Mouse (Mus musculus) midbrain, embryonic 16.5 days (tissue): ENCODE results near the gene Stox2. TPM values are rescaled to one million over a fixed set of nuclear protein-coding genes. Genes with fewer than 3 reads are reported as not detected.

ENCODE experiments used
- ATAC-seq: fragments of 200-750 bp; cut with Nextera tagmentation; 2 replicates; pipeline ENCODE4 v1.8.0; 2017; ENCODE audit warnings: moderate TSS enrichment
- H3K27ac ChIP-seq: fragments of 300-500 bp; sonication (generic); 2 replicates; pipeline ENCODE4 v1.5.1; 2014; ENCODE audit warnings: mild to moderate bottlenecking, low read length, mixed read lengths
- H3K27me3 ChIP-seq: fragments of 300-500 bp; sonication (generic); 2 replicates; pipeline ENCODE4 v1.6.1; 2014; ENCODE audit warnings: low read depth, low read length, mixed read lengths; ENCODE audit not compliant: control insufficient read depth, insufficient read depth
- H3K36me3 ChIP-seq: fragments of 300-500 bp; sonication (generic); 2 replicates; pipeline ENCODE4 v1.6.1; 2014; ENCODE audit warnings: mild to moderate bottlenecking, low read length, moderate library complexity, mixed read lengths; ENCODE audit not compliant: control insufficient read depth, insufficient read depth
- H3K4me1 ChIP-seq: fragments of 300-500 bp; sonication (generic); 2 replicates; pipeline ENCODE4 v1.6.1; 2014; ENCODE audit warnings: mild to moderate bottlenecking, low read length, mixed read lengths; ENCODE audit not compliant: control insufficient read depth, insufficient read depth
- H3K4me2 ChIP-seq: fragments of 300-500 bp; sonication (generic); 2 replicates; pipeline ENCODE4 v1.6.1; 2014; ENCODE audit warnings: mild to moderate bottlenecking, low read length, mixed read lengths
- H3K4me3 ChIP-seq: fragments of 300-500 bp; sonication (generic); 2 replicates; pipeline ENCODE4 v1.5.1; 2014; ENCODE audit warnings: low read depth, mild to moderate bottlenecking, low read length, moderate library complexity, mixed read lengths
- H3K9ac ChIP-seq: fragments of 300-500 bp; sonication (generic); 2 replicates; pipeline ENCODE4 v1.6.1; 2014; ENCODE audit warnings: low read depth, low read length, mixed read lengths
- H3K9me3 ChIP-seq: fragments of 300-500 bp; sonication (generic); replicated peaks from 2 replicates; pipeline ENCODE4 v1.6.1; 2014; ENCODE audit warnings: mild to moderate bottlenecking, low read length, mixed read lengths; ENCODE audit not compliant: control insufficient read depth, poor library complexity, severe bottlenecking
- whole genome bisulfite sequencing: fragments of 180-500 bp; shearing (Covaris S2); extraction: QIAGEN DNeasy Blood & Tissue Kit; methylation state at CpG from one replicate; pipeline ENCODE4 v1.1.7; 2014; 5-methylcytosine and 5-hydroxymethylcytosine counted together
- polyA plus RNA-seq: library from polyadenylated mRNA; unstranded; fragments of >200 nt; fragmentation: Nextera tagmentation; extraction: Ambion mirVana; gene quantifications from 2 replicates; pipeline ENCODE4 v1.2.1, GENCODE M21; 2015

The Stox2 gene
- polyA plus RNA-seq, 1 experiment from 2014 or later = 37.8 TPM

DNA sequence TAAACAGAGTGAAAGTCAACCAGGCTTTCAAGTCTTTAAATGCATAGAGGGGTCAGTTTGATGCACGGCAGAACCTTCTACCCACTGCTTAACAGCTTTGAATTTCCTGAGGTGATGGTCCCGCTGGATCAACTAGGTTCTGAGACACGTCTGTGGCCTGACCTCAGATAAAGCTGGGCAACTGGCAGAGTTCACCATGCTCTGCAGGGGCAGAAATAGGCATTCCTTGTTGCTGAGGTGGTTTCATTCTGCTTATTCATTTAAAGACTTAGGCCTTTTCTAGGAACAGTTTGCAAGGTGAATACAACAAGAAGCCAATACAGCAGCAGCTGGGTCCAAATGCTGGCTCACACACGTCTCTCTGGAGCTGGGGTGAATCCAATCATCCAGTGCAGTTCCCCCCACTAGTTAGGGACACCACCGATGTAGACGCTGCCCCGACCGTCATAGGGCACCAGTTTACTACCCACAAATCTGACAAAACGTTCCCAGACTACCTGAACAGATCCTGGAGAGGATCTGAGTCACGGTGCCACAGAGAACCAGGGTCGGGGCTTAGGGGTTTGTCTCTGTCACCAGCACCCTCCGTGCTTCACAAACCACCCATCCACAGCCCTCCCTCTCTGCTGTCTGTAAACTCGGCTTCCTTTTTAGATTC is 204.6 kb downstream of the Stox2 start:
- peak overlapping the region; percentile 89 for H3K27ac ChIP-seq
- H3K9me3 ChIP-seq = no peaks in the 10 kb centered on the region
- ATAC-seq = 0 out of 2 replicates have a peak, but pooled peaks have one; percentile 27
- H3K9ac ChIP-seq = peak overlapping the region; percentile 66
- H3K4me3 ChIP-seq = peak overlapping the region; percentile 41
- peak overlapping the region; percentile 76 for H3K4me2 ChIP-seq
- 11% methylated on average over 13 of the region's 13 CpGs for WGBS
- H3K36me3 ChIP-seq = no peaks in the 10 kb centered on the region
- peaks cover 65% of the 10 kb centered on the region for H3K4me1 ChIP-seq
- H3K27me3 ChIP-seq = no peaks in the 10 kb centered on the region

- Histone ChIP-seq H3K27ac (peak overlapping the region; percentile 54), H3K27me3 (no peaks in the 10 kb centered on the region), H3K9ac (no peak overlapping the region), H3K4me3 (peak overlapping the region; percentile 41; the same call in 1 of the 2 replicates), H3K4me2 (peak overlapping the region; percentile 76), H3K36me3 (no peaks in the 10 kb centered on the region), H3K9me3 (no peaks in the 10 kb centered on the region), H3K4me1 (peaks cover 64% of the 10 kb centered on the region)
- ATAC-seq = no peak
- 25% methylated on average over 4 of the region's 4 CpGs for WGBS
Observed at GRCm38 (mm10) chr8:47240871-47241270, 205.3 kb downstream of the Stox2 start.

DNA sequence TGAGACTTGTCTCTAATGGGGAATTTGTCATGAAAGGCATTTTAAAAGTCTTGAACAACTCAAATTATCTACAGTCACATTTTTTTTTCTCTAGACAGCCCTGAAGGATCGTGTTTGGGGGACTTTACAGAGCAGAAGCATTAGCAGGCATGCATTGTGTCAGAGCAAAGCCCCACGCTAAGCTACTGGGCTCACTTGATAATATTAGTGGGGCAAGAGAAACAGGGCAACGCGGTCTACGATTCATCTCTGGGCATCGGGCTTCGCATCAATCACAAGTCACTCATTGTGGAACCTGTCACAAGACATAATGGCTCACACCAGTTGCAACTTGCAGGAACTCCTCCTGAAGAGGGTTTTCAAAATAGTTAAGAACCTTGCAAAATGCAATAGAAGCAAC is 205.9 kb downstream of the Stox2 start:
- Histone ChIP-seq H3K27ac (no peak overlapping the region), H3K27me3 (no peaks in the 10 kb centered on the region), H3K4me1 (peaks cover 62% of the 10 kb centered on the region), H3K4me3 (no peak overlapping the region), H3K9me3 (no peaks in the 10 kb centered on the region), H3K9ac (no peak overlapping the region), H3K4me2 (peak overlapping the region; percentile 76), H3K36me3 (no peaks in the 10 kb centered on the region)
- WGBS = 13% methylated on average over 7 of the region's 7 CpGs
- no peak for ATAC-seq

DNA sequence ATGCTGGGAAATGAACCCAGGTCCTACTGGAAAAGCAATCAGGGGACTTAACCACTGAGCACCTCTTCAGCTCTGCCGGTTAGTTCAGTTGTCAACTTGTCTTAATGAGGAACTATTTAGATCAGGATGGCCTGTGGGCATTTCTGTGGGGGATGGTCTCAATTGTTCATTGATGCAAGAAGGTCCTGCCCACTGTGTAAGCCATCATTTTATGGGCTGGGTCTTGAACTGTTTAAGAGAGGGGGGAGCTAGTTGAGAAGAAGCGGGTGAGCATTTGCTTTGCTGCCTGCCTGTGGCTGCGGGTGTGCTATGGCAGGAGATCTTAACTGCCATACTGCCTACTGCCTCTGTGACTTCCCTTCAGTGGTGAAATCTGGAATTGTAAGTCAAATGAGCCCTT is 214.1 kb downstream of the Stox2 start:
- Histone ChIP-seq H3K9me3 (no peaks in the 10 kb centered on the region), H3K4me1 (0 out of 2 replicates have a peak, but pooled peaks cover 6% of the 10 kb centered on the region), H3K27me3 (no peaks in the 10 kb centered on the region), H3K9ac (no peak overlapping the region), H3K27ac (no peak overlapping the region), H3K36me3 (no peaks in the 10 kb centered on the region), H3K4me2 (no peak overlapping the region), H3K4me3 (no peak overlapping the region)
- no peak for ATAC-seq
- WGBS = 49% methylated on average over 3 of the region's 3 CpGs

GRCm38 (mm10) chr8:47230057-47230456 is 216.1 kb downstream of the Stox2 start:
- no peak for ATAC-seq
- WGBS = 90% methylated on average over 5 of the region's 5 CpGs

GRCm38 (mm10) chr8:47221851-47222250 is 224.3 kb downstream of the Stox2 start:
- no peaks in the 10 kb centered on the region for H3K36me3 ChIP-seq
- no peaks in the 10 kb centered on the region for H3K27me3 ChIP-seq
- no peak overlapping the region for H3K4me2 ChIP-seq
- H3K4me3 ChIP-seq = no peak overlapping the region
- H3K9me3 ChIP-seq = no peaks in the 10 kb centered on the region
- no peak for ATAC-seq
- no peak overlapping the region for H3K27ac ChIP-seq
- H3K4me1 ChIP-seq = peaks cover 36% of the 10 kb centered on the region
- 67% methylated on average over 5 of the region's 5 CpGs for WGBS
- no peak overlapping the region for H3K9ac ChIP-seq

More at GRCm38 (mm10) chr8:47230057-47230456, 216.1 kb downstream of the Stox2 start:
- 0 out of 2 replicates have a peak, but pooled peaks cover 4% of the 10 kb centered on the region for H3K4me1 ChIP-seq
- H3K27me3 ChIP-seq = no peaks in the 10 kb centered on the region
- no peaks in the 10 kb centered on the region for H3K36me3 ChIP-seq
- H3K9ac ChIP-seq = no peak overlapping the region
- no peak overlapping the region for H3K4me2 ChIP-seq
- H3K4me3 ChIP-seq = no peak overlapping the region
- no peaks in the 10 kb centered on the region for H3K9me3 ChIP-seq
- H3K27ac ChIP-seq = no peak overlapping the region

- H3K4me1 ChIP-seq = peaks cover 36% of the 10 kb centered on the region
Observed at GRCm38 (mm10) chr8:47221191-47221590, 225.0 kb downstream of the Stox2 start.

GRCm38 (mm10) chr8:47220390-47220789 is 225.8 kb downstream of the Stox2 start:
- H3K36me3 ChIP-seq = no peaks in the 10 kb centered on the region
- H3K4me2 ChIP-seq = no peak overlapping the region
- H3K27ac ChIP-seq = no peak overlapping the region
- H3K27me3 ChIP-seq = no peaks in the 10 kb centered on the region
- ATAC-seq = no peak
- no peaks in the 10 kb centered on the region for H3K9me3 ChIP-seq
- WGBS = 27% methylated on average over 5 of the region's 5 CpGs
- H3K4me1 ChIP-seq = peaks cover 38% of the 10 kb centered on the region
- no peak overlapping the region for H3K4me3 ChIP-seq
- no peak overlapping the region for H3K9ac ChIP-seq

More at GRCm38 (mm10) chr8:47221191-47221590, 225.0 kb downstream of the Stox2 start:
- 61% methylated on average over 10 of the region's 10 CpGs for WGBS
- ATAC-seq = no peak
- H3K4me3 ChIP-seq = no peak overlapping the region
- H3K27ac ChIP-seq = no peak overlapping the region
- no peak overlapping the region for H3K4me2 ChIP-seq
- no peak overlapping the region for H3K9ac ChIP-seq
- no peaks in the 10 kb centered on the region for H3K9me3 ChIP-seq
- no peaks in the 10 kb centered on the region for H3K36me3 ChIP-seq
- H3K27me3 ChIP-seq = no peaks in the 10 kb centered on the region

- 12% methylated on average over 6 of the region's 6 CpGs for WGBS
- H3K27ac ChIP-seq = peak overlapping the region; percentile 84
- peak overlapping the region; percentile 48 for H3K4me2 ChIP-seq
- H3K36me3 ChIP-seq = no peaks in the 10 kb centered on the region
- ATAC-seq = peak; percentile 61
- no peak overlapping the region for H3K4me3 ChIP-seq
- H3K27me3 ChIP-seq = no peaks in the 10 kb centered on the region
- H3K4me1 ChIP-seq = peaks cover 43% of the 10 kb centered on the region
- H3K9ac ChIP-seq = peak overlapping the region; percentile 60
- no peaks in the 10 kb centered on the region for H3K9me3 ChIP-seq
Observed at GRCm38 (mm10) chr8:47218536-47218935, 227.6 kb downstream of the Stox2 start.
